Mouse (Mus musculus) liver, embryonic 14 days (tissue): ENCODE measurements around the gene Car1. TPM values are rescaled to one million over a fixed set of nuclear protein-coding genes. Genes with fewer than 3 reads are reported as not detected.

Experiments
- polyA plus RNA-seq: library from polyadenylated mRNA; depleted of rRNA; stranded (reverse); fragments of >200 nt; gene quantifications from 2 replicates; pipeline ENCODE4 v1.2.3, GENCODE M21; 2012; rRNA removed

The Car1 gene
- 13.7 and 18.7 TPM in 2 replicates for polyA plus RNA-seq

GRCm38 (mm10) chr3:14808211-14808610, at the start of gene Car1:
TSS of gene Car1 (minus strand) at chr3:14808368.

Other genes starting within 250 kb of the Car1 start
- 93.1 and 107 TPM in 2 replicates for gene 1810022K09Rik, start 197.1 kb downstream of the Car1 start, polyA plus RNA-seq
- gene Car13, start 166.6 kb downstream of the Car1 start, polyA plus RNA-seq: 1.9 and 2.4 TPM in 2 replicates
- gene Car3, start 55.1 kb upstream of the Car1 start, polyA plus RNA-seq: 32.8 and 32.9 TPM in 2 replicates
- 1,227 and 1,460 TPM in 2 replicates for gene Car2, start 77.9 kb upstream of the Car1 start, polyA plus RNA-seq